17 mouse cellular contexts compared by ENCODE assay signal in genomic region chr11:22839456-22839855, GRCm38 (mm10). TPM values are rescaled to one million over a fixed set of nuclear protein-coding genes. Genes with fewer than 3 reads are reported as not detected.
DNase-seq lines count a peak whose midpoint lies in the region; TF ChIP-seq lines count a peak whose summit lies in the region.
"Had no signal": no experiment of that assay in that cellular context is flagged by ENCODE, and none has a peak within 500 bp of the region (broad histone marks: within the 10 kb centered on the region; RNA-seq: fewer than 3 reads in every experiment).

No protein-coding gene starts in this region.

- DNase-seq in kidney, adult 2 months: no peak
- DNase-seq in kidney, postnatal 36 days: no peak
- DNase-seq in spleen, adult 2 months (ENCODE audit: low read depth in 1 of 2, low spot score in 2 of 2): no peak
- no peak for DNase-seq in spleen, postnatal 14 days (ENCODE audit: low spot score in 2 of 2)
- DNase-seq in induced T-regulatory cell, adult 2 months (ENCODE audit: low read depth): peak; percentile 61
- no peak for DNase-seq in ovary, postnatal 10 days (ENCODE audit: low spot score)
- DNase-seq: cerebellum, adult 2 months; cerebellum, postnatal 10 days; forebrain, postnatal 0 days; gastrocnemius, postnatal 14 days; heart, adult 2 months; heart, postnatal 14 days had no signal

- 43% methylated on average over 3 of the region's 3 CpGs for WGBS in kidney, adult 2 months
- 47% methylated on average over 3 of the region's 3 CpGs for WGBS in spleen, adult 2 months

- no peak for TF ChIP-seq POLR2A in kidney, adult 2 months (IDR thresholded peaks at IDR 0.05; ENCODE audit: low read depth, low read length)
- TF ChIP-seq POLR2A in spleen, adult 2 months (IDR thresholded peaks at IDR 0.05; ENCODE audit: low read depth, low read length): no peak

- TF ChIP-seq CTCF in kidney, adult 2 months (conservative IDR thresholded peaks at IDR 0.05; ENCODE audit: insufficient read depth, insufficient read length, low read depth, low read length): no peak
- no peak for TF ChIP-seq CTCF in spleen, adult 2 months (IDR thresholded peaks at IDR 0.05; ENCODE audit: extremely low read depth, insufficient read depth, insufficient read length, insufficient replicate concordance)

- peaks cover 32% of the 10 kb centered on the region for H3K4me1 ChIP-seq in kidney, adult 2 months (ENCODE audit: control insufficient read depth, insufficient read depth, low read length)
- H3K4me1 ChIP-seq in spleen, adult 2 months (ENCODE audit: control insufficient read depth, insufficient read depth, insufficient read length): peaks cover 43% of the 10 kb centered on the region
- H3K4me1 ChIP-seq: embryonic facial prominence, embryonic 10.5 days; forebrain, embryonic 13.5 days; hindbrain, embryonic 13.5 days had no signal

- H3K36me3 ChIP-seq in kidney, adult 2 months (ENCODE audit: control insufficient read depth, insufficient read depth, low read length): no peaks in the 10 kb centered on the region
- H3K36me3 ChIP-seq in spleen, adult 2 months (ENCODE audit: control insufficient read depth, insufficient read depth, low read length): peaks cover 13% of the 10 kb centered on the region
- H3K36me3 ChIP-seq: embryonic facial prominence, embryonic 10.5 days; heart, embryonic 15.5 days; hindbrain, embryonic 13.5 days had no signal

- H3K27ac ChIP-seq in kidney, adult 2 months (ENCODE audit: insufficient read depth, low read depth, low read length): peak overlapping the region; percentile 37
- peak overlapping the region; percentile 20; the same call in 1 of the 2 replicates for H3K27ac ChIP-seq in spleen, adult 2 months (ENCODE audit: insufficient read depth, low read length)
- H3K27ac ChIP-seq: embryonic facial prominence, embryonic 10.5 days; forebrain, embryonic 13.5 days; heart, adult 2 months; heart, embryonic 15.5 days; hindbrain, embryonic 13.5 days; hindbrain, postnatal 0 days had no signal

- H3K27me3 ChIP-seq in kidney, adult 2 months (replicated peaks; ENCODE audit: control insufficient read depth, insufficient read depth, low read length): no peaks in the 10 kb centered on the region
- no peaks in the 10 kb centered on the region for H3K27me3 ChIP-seq in spleen, adult 2 months (ENCODE audit: control insufficient read depth, insufficient read depth, low read length)
- H3K27me3 ChIP-seq: forebrain, embryonic 13.5 days; heart, embryonic 15.5 days; hindbrain, embryonic 13.5 days had no signal

- H3K4me3 ChIP-seq in kidney, adult 2 months (ENCODE audit: insufficient read depth, low read depth, low read length): no peak overlapping the region
- no peak overlapping the region for H3K4me3 ChIP-seq in spleen, adult 2 months (ENCODE audit: extremely low read depth, insufficient read depth, insufficient read length)
- H3K4me3 ChIP-seq: embryonic facial prominence, embryonic 10.5 days; forebrain, embryonic 13.5 days; heart, adult 2 months; heart, embryonic 15.5 days; hindbrain, embryonic 13.5 days had no signal

RNA-seq across cellular contexts. Expression of gene B3gnt2, which starts 21.3 kb away (rescaled TPM):
- polyA plus RNA-seq in kidney, adult 2 months (2012; rRNA removed): 19.5 and 21.0 TPM in 2 replicates
- 18.9 and 23.4 TPM in 2 replicates for polyA plus RNA-seq in spleen, adult 2 months (2012; rRNA removed)
